In the genomic region with DNA sequence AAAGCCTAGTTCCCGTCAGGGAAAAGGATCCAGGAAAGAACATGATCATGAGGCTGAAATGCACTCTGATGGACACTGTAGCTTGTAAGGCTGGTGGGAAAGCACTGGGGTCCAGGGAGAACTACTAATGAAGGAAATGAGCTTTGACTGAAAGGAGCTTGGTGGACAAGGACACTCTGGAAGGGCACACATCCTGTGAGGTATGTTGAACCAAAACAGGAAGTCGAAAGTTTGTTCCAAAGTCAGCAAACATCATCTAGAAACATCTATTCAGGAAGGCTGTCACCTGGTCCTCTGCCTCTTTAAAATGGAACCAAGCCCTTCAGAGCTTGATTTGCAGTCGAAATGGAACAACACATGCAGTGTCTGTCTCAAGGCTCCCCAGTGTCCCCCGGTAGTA, we compare ENCODE assay signal across 27 mouse cellular contexts.
DNase-seq lines count a peak whose midpoint lies in the region; ATAC-seq and TF ChIP-seq lines count a peak whose summit lies in the region.
"Had no signal": no experiment of that assay in that cellular context is flagged by ENCODE, and none has a peak within 500 bp of the region (broad histone marks: within the 10 kb centered on the region; RNA-seq: fewer than 3 reads in every experiment).

No protein-coding gene starts in this region.

- H3K9me3 ChIP-seq in lung, embryonic 14.5 days (ENCODE audit: low read depth, low read length): no peaks in the 10 kb centered on the region
- H3K9me3 ChIP-seq: embryonic facial prominence, embryonic 12.5 days; embryonic facial prominence, embryonic 15.5 days; heart, embryonic 10.5 days; heart, embryonic 13.5 days; hindbrain, embryonic 10.5 days; hindbrain, embryonic 13.5 days had no signal

- H3K9ac ChIP-seq in lung, embryonic 14.5 days: no peak overlapping the region
- H3K9ac ChIP-seq: embryonic facial prominence, embryonic 12.5 days; embryonic facial prominence, embryonic 15.5 days; forebrain, postnatal 0 days; heart, embryonic 13.5 days; hindbrain, embryonic 13.5 days had no signal

- no peak for TF ChIP-seq CTCF in lung, embryonic 14.5 days (IDR thresholded peaks at IDR 0.05; ENCODE audit: low read depth)
- no peak for TF ChIP-seq CTCF in lung, adult 2 months (IDR thresholded peaks at IDR 0.05; ENCODE audit: insufficient read depth, low read length)

- no peak overlapping the region for H3K27ac ChIP-seq in lung, embryonic 14.5 days (ENCODE audit: low read depth)
- H3K27ac ChIP-seq: embryonic facial prominence, embryonic 12.5 days; embryonic facial prominence, embryonic 15.5 days; gastrocnemius, adult 2 months; heart, adult 2 months; heart, embryonic 10.5 days; heart, embryonic 13.5 days; hindbrain, embryonic 10.5 days; hindbrain, embryonic 13.5 days had no signal

- H3K27me3 ChIP-seq in lung, embryonic 14.5 days (ENCODE audit: insufficient read depth, low read length): no peaks in the 10 kb centered on the region
- H3K27me3 ChIP-seq: embryonic facial prominence, embryonic 15.5 days; hindbrain, embryonic 13.5 days had no signal

- H3K4me2 ChIP-seq in lung, embryonic 14.5 days: no peak overlapping the region
- H3K4me2 ChIP-seq: embryonic facial prominence, embryonic 12.5 days; embryonic facial prominence, embryonic 15.5 days; heart, embryonic 13.5 days; hindbrain, embryonic 13.5 days had no signal

- no peak for TF ChIP-seq POLR2A in lung, adult 2 months (IDR thresholded peaks at IDR 0.05; ENCODE audit: borderline replicate concordance, extremely low read depth, low read depth, low read length)

- WGBS in lung, embryonic 14.5 days: 63% methylated on average over 4 of the region's 4 CpGs
- 53% methylated on average over 4 of the region's 4 CpGs for WGBS in lung, adult 2 months

- no peaks in the 10 kb centered on the region for H3K36me3 ChIP-seq in lung, embryonic 14.5 days (ENCODE audit: insufficient read depth)
- H3K36me3 ChIP-seq: embryonic facial prominence, embryonic 12.5 days; embryonic facial prominence, embryonic 15.5 days; heart, embryonic 10.5 days; heart, embryonic 13.5 days; hindbrain, embryonic 10.5 days; hindbrain, embryonic 13.5 days had no signal

- H3K4me1 ChIP-seq in lung, embryonic 14.5 days (ENCODE audit: insufficient read depth): peaks cover 9% of the 10 kb centered on the region
- H3K4me1 ChIP-seq in lung, adult 2 months (ENCODE audit: control insufficient read depth, insufficient read depth, low read length): peaks cover 4% of the 10 kb centered on the region
- H3K4me1 ChIP-seq: embryonic facial prominence, embryonic 12.5 days; embryonic facial prominence, embryonic 15.5 days; heart, embryonic 10.5 days; heart, embryonic 13.5 days; hindbrain, embryonic 10.5 days; hindbrain, embryonic 13.5 days had no signal

- H3K4me3 ChIP-seq in lung, embryonic 14.5 days (ENCODE audit: low read depth, low read length): no peak overlapping the region
- H3K4me3 ChIP-seq in lung, adult 2 months (replicated peaks; ENCODE audit: extremely low read depth, low read depth, low read length): no peak overlapping the region
- H3K4me3 ChIP-seq: embryonic facial prominence, embryonic 12.5 days; embryonic facial prominence, embryonic 15.5 days; gastrocnemius, adult 2 months; heart, adult 2 months; heart, embryonic 10.5 days; heart, embryonic 13.5 days; hindbrain, embryonic 10.5 days; hindbrain, embryonic 13.5 days had no signal

- DNase-seq in adrenal gland, postnatal 14 days: peak; percentile 4
- no peak for DNase-seq in adrenal gland, adult (ENCODE audit: inconsistent age in 2 of 2, low spot score in 1 of 2)
- DNase-seq in lung, embryonic 14.5 days: peak; percentile 29
- DNase-seq in lung, postnatal 36 days: no peak
- DNase-seq in lung, postnatal 10 days: peak; percentile 12
- no peak for DNase-seq in lung, adult 2 months
- no peak for DNase-seq in thymus, postnatal 36 days
- DNase-seq: adrenal gland, adult 2 months; adrenal gland, postnatal 25 days; cerebellum, adult 11-12 months; cerebellum, adult 8-10 months; cerebellum, postnatal 10 days; cerebellum, postnatal 36 days; forebrain, postnatal 0 days; gastrocnemius, adult 2 months; gastrocnemius, postnatal 14 days; heart, adult 2 months had no signal

- no peak; the same call in 1 of the 2 replicates for ATAC-seq in lung, embryonic 14.5 days (ENCODE audit: insufficient read depth)
- ATAC-seq in hematopoietic stem cell, adult 5-6 weeks (replicated peaks in 1 of 2; ENCODE audit: insufficient read depth in 1 of 2, low FRiP score in 2 of 2, low TSS enrichment in 1 of 2, low read depth in 1 of 2, poor library complexity in 2 of 2, severe bottlenecking in 2 of 2): peak; percentile 12 to 44; a peak in 2 of 4 replicates
- ATAC-seq: forebrain, embryonic 14.5 days; forebrain, postnatal 0 days; hindbrain, embryonic 16.5 days; Patski had no signal

Comparison
In these comparisons a context has a peak if more than half of its experiments do, and no peak if none do; other contexts are left out.
1. DNase-seq: peak in adrenal gland, postnatal 14 days (single experiment), lung, embryonic 14.5 days (single experiment) and lung, postnatal 10 days (single experiment); none in adrenal gland, adult (0 of 2), lung, postnatal 36 days (single experiment), lung, adult 2 months (single experiment) and thymus, postnatal 36 days (0 of 2).